Mouse (Mus musculus) yolk sac, embryonic 10.5 days (tissue): ENCODE results near the gene 9930022D16Rik.

Experiments
- DNase-seq: peaks from one replicate; pipeline ENCODE4 v3.0.0-alpha.2; 2017; ENCODE audit warnings: low spot score

Gene 9930022D16Rik

GRCm38 (mm10) chr11:109451169-109451568 lies 37.5 kb downstream of the 9930022D16Rik start:
- no peak for DNase-seq

- no peak for DNase-seq
Observed at GRCm38 (mm10) chr11:109456261-109456660, 42.5 kb downstream of the 9930022D16Rik start.

GRCm38 (mm10) chr11:109458165-109458564 lies 44.4 kb downstream of the 9930022D16Rik start:
- DNase-seq = no peak

GRCm38 (mm10) chr11:109460586-109460985 lies 46.9 kb downstream of the 9930022D16Rik start:
- DNase-seq = no peak

GRCm38 (mm10) chr11:109465068-109465467 lies 51.4 kb downstream of the 9930022D16Rik start:
- no peak for DNase-seq

GRCm38 (mm10) chr11:109466987-109467386 lies 53.3 kb downstream of the 9930022D16Rik start:
- no peak for DNase-seq

- no peak for DNase-seq
Observed at GRCm38 (mm10) chr11:109468133-109468532, 54.4 kb downstream of the 9930022D16Rik start.
